Mouse (Mus musculus) monocyte, adult 5-6 weeks (primary cell): ENCODE measurements around the gene Vps72. TPM values are rescaled to one million over a fixed set of nuclear protein-coding genes. Genes with fewer than 3 reads are reported as not detected.

ENCODE experiments used
- ATAC-seq: fragments of 153-309, 156-312 bp; replicated peaks from 2 replicates; pipeline ENCODE4 v1.8.0; 2017; ENCODE audit warnings: mild to moderate bottlenecking; ENCODE audit not compliant: low TSS enrichment, insufficient number of reproducible peaks, severe bottlenecking, poor library complexity, low FRiP score
- total RNA-seq: library from RNA; stranded (forward); fragments of 200-1000, 200-491, 200-594 nt; gene quantifications from 3 replicates; pipeline ENCODE4 v1.2.3, GENCODE M21; 2017

Gene Vps72
- total RNA-seq, 1 experiment from 2014 or later: 55.3 TPM

DNA sequence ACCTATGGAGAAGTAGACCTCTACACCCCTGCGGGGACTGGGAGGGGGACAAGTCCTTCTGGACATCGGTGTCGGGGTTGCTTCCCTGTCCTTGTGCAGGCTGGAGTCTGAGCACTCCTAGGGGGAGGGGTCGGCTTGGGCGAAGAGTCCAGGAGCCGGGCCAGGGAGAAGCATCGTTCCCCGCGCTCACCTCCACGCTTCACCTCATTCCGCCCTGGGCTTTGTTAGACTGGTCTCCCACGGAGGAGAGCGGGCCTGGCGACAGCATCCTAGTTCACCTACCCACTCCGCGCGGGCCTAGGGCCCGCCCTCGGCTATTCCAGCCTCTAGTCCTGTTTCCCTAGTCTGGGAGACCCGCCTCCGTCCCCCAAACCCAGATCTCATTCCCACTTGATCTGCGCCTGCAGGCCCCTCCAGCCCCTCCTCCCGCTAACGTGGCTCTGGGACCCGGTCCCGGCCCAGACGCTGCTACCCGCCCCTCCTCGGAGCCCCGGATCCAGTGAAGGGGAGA lies 50.3 kb downstream of the Vps72 start:
- ATAC-seq: no peak

DNA sequence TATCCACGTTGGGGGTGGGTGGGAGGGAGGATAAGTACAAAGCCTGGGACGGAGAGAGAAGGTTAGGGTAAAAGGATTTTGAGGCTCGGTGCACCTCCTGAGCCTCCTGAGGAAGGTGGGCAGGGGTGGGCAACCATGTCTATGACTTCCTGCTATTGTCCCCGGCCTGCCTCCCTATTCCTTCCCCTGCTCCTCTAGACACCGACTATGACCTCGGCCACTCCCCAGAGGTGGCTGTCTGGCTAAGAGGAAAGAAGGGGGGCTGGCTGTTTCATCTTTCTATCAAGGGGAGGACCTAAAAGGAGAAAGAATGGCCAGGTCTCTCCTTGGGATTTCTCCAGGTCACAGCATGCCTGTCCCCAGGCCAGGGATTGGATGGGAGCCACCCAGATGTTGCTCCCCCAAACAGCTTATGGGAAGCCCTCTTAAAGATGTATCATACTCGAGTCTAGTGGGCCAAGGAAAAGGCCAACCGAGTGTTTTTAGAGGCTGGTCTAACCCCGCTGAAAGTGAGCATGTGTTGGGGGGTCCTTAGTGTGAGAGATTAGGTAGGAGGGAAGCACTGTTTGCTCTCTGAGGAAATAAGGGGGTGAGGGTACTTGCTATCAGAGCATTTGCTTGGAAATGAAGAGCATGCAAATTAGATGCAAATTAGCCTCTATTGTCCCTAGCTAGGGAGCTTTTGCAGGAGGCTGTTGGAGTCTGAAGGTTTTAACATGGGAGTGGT lies 51.0 kb downstream of the Vps72 start:
- no peak for ATAC-seq

DNA sequence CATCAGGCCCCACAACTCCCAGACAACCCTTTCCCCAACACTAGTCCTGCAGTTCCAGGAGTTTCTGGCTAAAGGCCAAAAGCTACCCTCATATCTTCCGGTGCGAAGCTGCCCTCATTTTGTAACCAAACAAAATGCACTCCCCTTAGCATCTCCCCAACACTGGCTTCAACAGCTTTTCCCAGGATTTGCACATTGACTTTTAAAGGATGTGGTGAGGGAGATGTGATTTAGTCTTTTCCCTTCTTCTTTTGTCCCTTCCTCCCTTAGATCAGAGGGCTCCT lies 51.5 kb downstream of the Vps72 start:
- ATAC-seq: no peak

DNA sequence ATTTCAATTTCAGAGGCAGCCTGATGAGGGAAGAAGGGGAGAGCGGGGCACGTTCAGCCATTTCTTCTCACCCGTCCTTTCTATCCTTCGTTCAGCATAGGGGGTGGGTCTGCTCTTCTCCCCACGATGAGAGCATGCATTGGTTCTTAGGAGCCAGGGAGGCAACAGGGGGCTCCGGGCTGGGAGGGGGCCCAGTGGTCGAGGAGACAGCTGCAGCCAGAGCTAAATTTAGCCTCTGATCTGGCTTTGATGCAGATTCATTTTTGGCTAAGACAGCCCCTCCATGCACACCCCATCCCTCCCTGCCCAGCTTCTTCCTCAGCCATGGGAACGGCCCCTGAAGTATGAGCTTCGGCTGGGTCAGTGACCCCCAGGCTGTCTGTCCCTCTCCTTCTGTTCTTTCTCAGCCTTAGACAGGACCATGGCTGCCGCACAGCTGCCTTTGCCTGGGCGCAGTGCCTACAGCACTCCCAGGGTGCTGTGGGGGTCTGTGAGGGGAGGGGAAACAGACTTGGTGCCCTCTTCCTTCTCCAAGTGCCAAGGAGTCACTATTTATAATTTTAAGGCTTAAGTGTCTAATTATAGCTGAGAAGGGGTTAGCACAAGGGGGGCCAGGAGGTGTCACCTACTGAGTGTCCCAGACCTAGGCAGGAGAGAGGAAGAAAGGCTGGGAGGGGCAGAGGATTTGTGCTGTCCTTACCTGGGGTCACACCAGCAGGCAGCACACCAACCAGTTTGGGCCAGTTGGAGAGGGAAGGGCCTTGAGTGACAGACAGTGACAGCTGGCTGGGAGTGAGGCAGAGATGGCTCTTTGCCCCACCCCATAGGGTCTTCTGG lies 52.8 kb downstream of the Vps72 start:
- ATAC-seq: no peak

DNA sequence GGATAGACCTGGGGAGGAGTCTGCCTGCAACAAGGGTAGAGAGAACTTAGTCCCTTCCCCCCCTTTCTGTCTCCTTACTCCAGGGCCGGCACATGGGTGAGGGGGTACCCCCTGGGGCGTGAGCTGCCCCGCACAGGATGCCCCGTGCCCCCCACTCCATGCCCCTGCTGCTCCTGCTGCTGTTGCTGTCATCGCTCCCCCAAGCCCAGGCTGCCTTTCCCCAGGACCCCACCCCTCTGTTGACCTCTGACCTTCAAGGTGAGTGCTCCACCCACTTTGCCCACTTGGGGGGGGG lies 53.4 kb downstream of the Vps72 start:
- ATAC-seq: no peak

DNA sequence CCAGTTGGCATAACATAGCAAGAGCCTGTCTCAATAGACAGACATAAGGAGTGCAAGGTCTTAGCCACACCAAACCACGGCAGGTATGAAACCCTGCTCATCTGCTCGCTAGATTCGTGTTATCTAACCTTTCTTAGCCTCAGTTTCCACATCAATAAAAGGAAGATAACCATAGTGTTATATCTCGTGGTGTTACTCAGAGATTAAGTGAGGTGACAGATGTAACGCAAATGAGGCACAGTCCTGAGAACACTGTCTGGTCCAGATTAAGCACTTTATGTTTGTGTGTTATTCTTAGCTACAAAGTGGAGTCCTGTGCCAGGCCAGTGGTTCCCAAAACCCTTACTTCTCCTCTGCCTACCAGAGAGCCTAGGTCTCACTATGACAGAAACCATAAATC lies 54.0 kb downstream of the Vps72 start:
- ATAC-seq: no peak

DNA sequence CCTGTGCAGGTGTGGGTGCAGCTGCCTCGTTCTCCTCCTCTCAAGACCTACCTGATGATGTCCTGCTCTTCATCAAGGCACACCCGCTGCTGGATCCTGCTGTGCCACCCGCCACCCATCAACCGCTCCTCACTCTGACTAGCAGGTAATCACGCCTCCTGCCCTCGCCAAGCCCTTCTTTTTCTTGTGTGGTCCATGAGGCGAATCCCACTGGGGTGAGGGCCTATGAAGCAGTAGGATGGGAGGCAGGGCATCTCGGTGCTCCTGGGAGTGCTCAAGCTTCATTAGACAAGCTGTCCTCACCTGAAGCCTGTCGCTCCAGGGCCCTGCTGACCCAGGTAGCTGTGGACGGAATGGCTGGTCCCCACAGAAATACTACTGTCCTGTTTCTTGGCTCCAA lies 59.2 kb downstream of the Vps72 start:
- no peak for ATAC-seq

DNA sequence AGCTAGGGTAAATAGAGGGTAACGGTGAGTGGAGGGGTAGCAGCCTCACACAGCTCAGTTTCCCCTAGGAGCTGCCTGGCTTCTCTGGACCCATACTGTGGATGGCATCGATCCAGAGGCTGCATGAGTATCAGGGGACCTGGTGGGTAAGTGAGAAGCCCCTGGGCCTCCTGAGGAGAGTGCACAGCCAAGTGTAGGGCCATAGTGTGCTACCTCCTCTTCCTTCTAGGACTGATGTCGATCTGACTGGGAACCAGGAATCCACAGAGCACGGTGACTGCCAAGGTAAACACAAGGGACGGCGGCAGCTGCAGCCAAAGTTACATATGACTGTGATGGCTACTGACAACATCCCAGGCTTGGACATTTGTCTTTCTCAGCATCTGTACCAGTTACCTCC lies 60.3 kb downstream of the Vps72 start:
- ATAC-seq: no peak

Other genes with a start within 250 kb of the Vps72 start
- gene Psmb4, start 224.1 kb upstream of the Vps72 start, total RNA-seq: 162 to 242 TPM (median 193 TPM) in 3 replicates
- gene Selenbp1, start 178.0 kb upstream of the Vps72 start, total RNA-seq: 8.9 to 16.0 TPM (median 14.1 TPM) in 3 replicates
- gene Rfx5, start 156.9 kb upstream of the Vps72 start, total RNA-seq: 13.9 to 19.6 TPM (median 17.9 TPM) in 3 replicates
- 25.2 to 29.9 TPM (median 27.2 TPM) in 3 replicates for gene Pi4kb, start 136.3 kb upstream of the Vps72 start, total RNA-seq
- 17.3 to 33.2 TPM (median 29.2 TPM) in 3 replicates for gene Zfp687, start 95.6 kb upstream of the Vps72 start, total RNA-seq
- 201 to 282 TPM (median 263 TPM) in 3 replicates for gene Psmd4, start 68.4 kb upstream of the Vps72 start, total RNA-seq
- gene Pip5k1a, start 4.1 kb upstream of the Vps72 start, total RNA-seq: 12.2 to 29.3 TPM (median 16.7 TPM) in 3 replicates
- not detected in 3 replicates for gene Tmod4, start 13.5 kb downstream of the Vps72 start, total RNA-seq
- 65.3 to 128 TPM (median 82.5 TPM) in 3 replicates for gene Scnm1, start 23.0 kb downstream of the Vps72 start, total RNA-seq
- 4.1 to 5.9 TPM (median 5.7 TPM) in 3 replicates for gene Lysmd1, start 23.1 kb downstream of the Vps72 start, total RNA-seq
- gene Tnfaip8l2, start 31.3 kb downstream of the Vps72 start, total RNA-seq: 63.2 to 73.9 TPM (median 73.1 TPM) in 3 replicates
- not detected in 3 replicates for gene Sema6c, start 49.4 kb downstream of the Vps72 start, total RNA-seq
- gene Gabpb2, start 106.9 kb downstream of the Vps72 start, total RNA-seq: 87.0 to 129 TPM (median 91.1 TPM) in 3 replicates
- 122 to 191 TPM (median 182 TPM) in 3 replicates for gene Cdc42se1, start 117.7 kb downstream of the Vps72 start, total RNA-seq
- 6.2 to 18.2 TPM (median 9.1 TPM) in 3 replicates for gene Mllt11, start 121.1 kb downstream of the Vps72 start, total RNA-seq
- gene Gm128, start 130.6 kb downstream of the Vps72 start, total RNA-seq: not detected in 3 replicates
- gene Bnipl, start 140.2 kb downstream of the Vps72 start, total RNA-seq: not detected in 3 replicates
- 21.6 to 32.4 TPM (median 30.4 TPM) in 3 replicates for gene Mindy1, start 170.3 kb downstream of the Vps72 start, total RNA-seq
- 8.1 to 16.9 TPM (median 8.6 TPM) in 3 replicates for gene Prune1, start 171.1 kb downstream of the Vps72 start, total RNA-seq
- gene Anxa9, start 196.2 kb downstream of the Vps72 start, total RNA-seq: 0.64 to 1.9 TPM (median 0.78 TPM) in 3 replicates
- gene Cers2, start 203.8 kb downstream of the Vps72 start, total RNA-seq: 125 to 137 TPM (median 130 TPM) in 3 replicates
- gene Setdb1, start 246.2 kb downstream of the Vps72 start, total RNA-seq: 21.0 to 33.6 TPM (median 22.6 TPM) in 3 replicates